Mouse (Mus musculus) c-Kit-positive CD71-positive TER-119-negative erythroid progenitor cells, embryonic 14.5 days (primary cell): ENCODE data around the gene Prg2.

ENCODE experiments used
- DNase-seq: peaks from one replicate; pipeline ENCODE4 v3.0.0-alpha.2; 2013; ENCODE audit warnings: low read depth

Gene Prg2

GRCm38 (mm10) chr2:85029897-85030296 is 49.6 kb downstream of the Prg2 start:
- DNase-seq = no peak

GRCm38 (mm10) chr2:85030989-85031388 is 50.7 kb downstream of the Prg2 start:
- no peak for DNase-seq

GRCm38 (mm10) chr2:85033121-85033520 is 52.9 kb downstream of the Prg2 start:
- DNase-seq = no peak
